In the genomic region with DNA sequence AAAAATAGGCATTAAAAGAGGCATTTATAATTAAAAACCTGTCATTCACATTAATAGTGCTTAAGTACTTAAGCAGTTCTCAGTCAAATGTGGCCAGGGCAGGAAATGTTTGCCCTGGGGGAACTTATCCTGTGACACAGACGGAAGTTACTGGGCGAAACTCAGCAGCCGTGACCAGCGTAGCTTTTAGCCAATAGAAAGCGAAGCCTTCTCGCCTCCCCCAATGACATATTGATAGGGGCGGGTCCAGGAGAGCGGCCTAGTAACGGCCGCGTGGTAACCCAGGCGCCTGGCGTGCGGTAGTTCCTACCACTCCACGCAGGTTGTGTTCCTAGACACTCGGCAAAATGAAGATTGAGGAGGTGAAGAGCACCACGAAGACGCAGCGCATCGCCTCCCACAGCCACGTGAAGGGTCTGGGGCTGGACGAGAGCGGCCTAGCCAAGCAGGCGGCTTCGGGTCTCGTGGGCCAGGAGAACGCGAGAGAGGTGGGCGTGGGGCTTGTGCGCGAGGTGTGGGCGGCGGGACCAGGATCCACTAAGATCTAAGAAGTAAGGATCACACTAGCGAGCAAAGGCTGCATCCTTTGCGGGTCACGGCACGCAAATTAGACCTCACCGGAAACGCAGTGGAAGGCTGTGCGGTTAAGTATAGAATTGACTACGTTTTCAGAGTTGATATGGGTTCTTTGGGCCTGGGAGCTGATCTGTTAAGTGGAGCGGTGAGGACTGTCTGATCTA, we compare ENCODE assay signal across 7 mouse cellular contexts. TPM values are rescaled to one million over a fixed set of nuclear protein-coding genes. Genes with fewer than 3 reads are reported as not detected.
DNase-seq lines count a peak whose midpoint lies in the region; ATAC-seq and TF ChIP-seq lines count a peak whose summit lies in the region.

TSS of gene Ruvbl1 (plus strand) at position 229 of the 740 bp plus-strand sequence.

- no peak for TF ChIP-seq CTCF in intestine, postnatal 0 days (IDR thresholded peaks at IDR 0.05; ENCODE audit: low read depth)
- no peak for TF ChIP-seq CTCF in small intestine, adult 2 months (IDR thresholded peaks at IDR 0.05; ENCODE audit: extremely low read depth, insufficient read length, insufficient replicate concordance, low read depth, low read length)

- H3K36me3 ChIP-seq in embryonic facial prominence, embryonic 10.5 days (replicated peaks): peaks cover 34% of the 10 kb centered on the region
- peaks cover 17% of the 10 kb centered on the region; the same call in 1 of the 2 replicates for H3K36me3 ChIP-seq in intestine, postnatal 0 days (ENCODE audit: control insufficient read depth, insufficient read depth)
- H3K36me3 ChIP-seq in midbrain, embryonic 12.5 days: peaks cover 26% of the 10 kb centered on the region
- peaks cover 8% of the 10 kb centered on the region for H3K36me3 ChIP-seq in small intestine, adult 2 months (ENCODE audit: control insufficient read depth, insufficient read depth, low read length)

- H3K4me2 ChIP-seq in intestine, postnatal 0 days (replicated peaks; ENCODE audit: low read depth): peak within 1 kb of the TSS; percentile 71
- H3K4me2 ChIP-seq in midbrain, embryonic 12.5 days (replicated peaks): peak within 1 kb of the TSS; percentile 88

- DNase-seq in adrenal gland, postnatal 10 days: peak; percentile 94
- DNase-seq in embryonic facial prominence, embryonic 10.5 days (ENCODE audit: low spot score): peak; percentile 92
- DNase-seq in gonadal fat pad, adult 2 months (ENCODE audit: low read depth): peak; percentile 81
- DNase-seq in left cerebral cortex, postnatal 4 days: peak; percentile 92

- WGBS in embryonic facial prominence, embryonic 10.5 days: under 1% methylated on average over 42 of the region's 42 CpGs
- under 1% methylated on average over 39 of the region's 42 CpGs for WGBS in intestine, postnatal 0 days
- WGBS in midbrain, embryonic 12.5 days: under 1% methylated on average over 42 of the region's 42 CpGs
- WGBS in small intestine, adult 2 months: under 1% methylated on average over 42 of the region's 42 CpGs

- peaks cover 11% of the 10 kb centered on the region for H3K4me1 ChIP-seq in embryonic facial prominence, embryonic 10.5 days
- H3K4me1 ChIP-seq in intestine, postnatal 0 days (replicated peaks; ENCODE audit: control insufficient read depth, insufficient read depth, low read length): no peaks in the 10 kb centered on the region; the same call in 1 of the 2 replicates
- H3K4me1 ChIP-seq in midbrain, embryonic 12.5 days: peaks cover 12% of the 10 kb centered on the region
- H3K4me1 ChIP-seq in small intestine, adult 2 months (ENCODE audit: control insufficient read depth, insufficient read depth, insufficient read length, low read length): peaks cover 3% of the 10 kb centered on the region; the same call in 1 of the 2 replicates

- H3K4me3 ChIP-seq in embryonic facial prominence, embryonic 10.5 days: peak within 1 kb of the TSS; percentile 83
- peak within 1 kb of the TSS; percentile 75 for H3K4me3 ChIP-seq in intestine, postnatal 0 days (ENCODE audit: low read depth, low read length)
- peak within 1 kb of the TSS; percentile 73 for H3K4me3 ChIP-seq in midbrain, embryonic 12.5 days
- H3K4me3 ChIP-seq in small intestine, adult 2 months (ENCODE audit: low read depth, low read length): peak within 1 kb of the TSS; percentile 88

- peak within 1 kb of the TSS; percentile 83 for H3K27ac ChIP-seq in embryonic facial prominence, embryonic 10.5 days (replicated peaks)
- no peak within 1 kb of the TSS; the same call in 1 of the 2 replicates for H3K27ac ChIP-seq in intestine, postnatal 0 days (ENCODE audit: low read depth, low read length)
- H3K27ac ChIP-seq in midbrain, embryonic 12.5 days (replicated peaks): no peak within 1 kb of the TSS
- H3K27ac ChIP-seq in small intestine, adult 2 months (ENCODE audit: insufficient read depth, low read depth, low read length): no peak within 1 kb of the TSS

- intact Hi-C loops in left cerebral cortex, postnatal 4 days (cut with DNase I): no loop called here

- no peaks in the 10 kb centered on the region for H3K27me3 ChIP-seq in embryonic facial prominence, embryonic 10.5 days (replicated peaks; ENCODE audit: low read depth, poor library complexity, severe bottlenecking)
- no peaks in the 10 kb centered on the region for H3K27me3 ChIP-seq in intestine, postnatal 0 days (replicated peaks; ENCODE audit: control insufficient read depth, insufficient read depth, low read length)
- no peaks in the 10 kb centered on the region for H3K27me3 ChIP-seq in midbrain, embryonic 12.5 days
- H3K27me3 ChIP-seq in small intestine, adult 2 months (ENCODE audit: control insufficient read depth, insufficient read depth, low read length): no peaks in the 10 kb centered on the region

- ATAC-seq in intestine, postnatal 0 days: peak; percentile 99
- peak; percentile 100 for ATAC-seq in midbrain, embryonic 12.5 days (ENCODE audit: low FRiP score, low read depth)

- H3K9me3 ChIP-seq in embryonic facial prominence, embryonic 10.5 days: no peaks in the 10 kb centered on the region
- no peaks in the 10 kb centered on the region for H3K9me3 ChIP-seq in intestine, postnatal 0 days (ENCODE audit: control insufficient read depth)
- no peaks in the 10 kb centered on the region for H3K9me3 ChIP-seq in midbrain, embryonic 12.5 days

- peak; percentile 38; the same call in 1 of the 2 replicates for TF ChIP-seq POLR2A in small intestine, adult 2 months (IDR thresholded peaks at IDR 0.05; ENCODE audit: low read depth, low read length)

- H3K9ac ChIP-seq in intestine, postnatal 0 days (ENCODE audit: low read depth, low read length): peak within 1 kb of the TSS; percentile 76
- peak within 1 kb of the TSS; percentile 81 for H3K9ac ChIP-seq in midbrain, embryonic 12.5 days (replicated peaks)

RNA-seq across cellular contexts. Expression of gene Ruvbl1, which starts in this region (rescaled TPM):
- total RNA-seq in adrenal gland, postnatal 10 days (2021): 10 to 100 TPM; 31.4 to 34.8 TPM
- polyA plus RNA-seq in embryonic facial prominence, embryonic 10.5 days (2016; fragmentation: Nextera tagmentation; extraction: Ambion mirVana): 215 and 227 TPM in 2 replicates
- polyA plus RNA-seq in gonadal fat pad, adult 2 months (2012; rRNA removed): 21.2 and 23.3 TPM in 2 replicates
- polyA plus RNA-seq in intestine, postnatal 0 days (2015; fragmentation: Nextera tagmentation; extraction: Ambion mirVana): 27.0 and 30.6 TPM in 2 replicates
- 10 to 100 TPM; 41.2 to 46.3 TPM for total RNA-seq in left cerebral cortex, postnatal 4 days (2021)
- polyA plus RNA-seq in midbrain, embryonic 12.5 days (2016; fragmentation: Nextera tagmentation; extraction: Ambion mirVana): 126 and 129 TPM in 2 replicates
- polyA plus RNA-seq in small intestine, adult 2 months (2012; rRNA removed): 6.9 and 12.1 TPM in 2 replicates
